Mouse (Mus musculus) myocyte (in vitro differentiated cells): ENCODE data around the gene Cdhr2. TPM values are rescaled to one million over a fixed set of nuclear protein-coding genes. Genes with fewer than 3 reads are reported as not detected.

Source experiments
- H3K27me3 ChIP-seq: one replicate; pipeline ENCODE4 v1.6.1; 2011; ENCODE audit not compliant: control insufficient read depth, insufficient read depth, insufficient read length
- H3K36me3 ChIP-seq: one replicate; pipeline ENCODE4 v1.6.1; 2011; ENCODE audit not compliant: control insufficient read depth, insufficient read depth
- H3K4me2 ChIP-seq: one replicate; pipeline ENCODE4 v1.6.1; 2011; ENCODE audit warnings: low read depth, control low read depth
- H3K4me3 ChIP-seq: one replicate; pipeline ENCODE4 v1.5.1; 2011; ENCODE audit warnings: mild to moderate bottlenecking, control low read depth, moderate library complexity
- H3K79me2 ChIP-seq: one replicate; pipeline ENCODE4 v1.6.1; 2011; ENCODE audit not compliant: control insufficient read depth, insufficient read depth
- H3ac ChIP-seq: one replicate; pipeline ENCODE4 v1.6.1; 2011; ENCODE audit not compliant: control insufficient read depth, insufficient read length
- CEBPB ChIP-seq: IDR thresholded peaks from 2 replicates; pipeline ENCODE4 v1.6.1; 2011; ENCODE audit warnings: mild to moderate bottlenecking, moderate library complexity; ENCODE audit not compliant: poor library complexity, insufficient read depth, severe bottlenecking
- E2F4 ChIP-seq: IDR thresholded peaks from one replicate; pipeline ENCODE4 v1.6.1; 2011; ENCODE audit warnings: mild to moderate bottlenecking, control low read depth, moderate library complexity; ENCODE audit not compliant: insufficient read depth
- MAX ChIP-seq: IDR thresholded peaks from one replicate; pipeline ENCODE4 v1.6.1; 2011; ENCODE audit warnings: low read depth, mild to moderate bottlenecking, control low read depth
- MYOD1 ChIP-seq, 3 experiments: IDR thresholded peaks; one replicate each; pipeline ENCODE4 v1.6.1; 2011; ENCODE audit warnings: control low read depth in 2 of 3, low read depth in 2 of 3, mild to moderate bottlenecking in 2 of 3, moderate library complexity in 1 of 3; ENCODE audit not compliant: insufficient read length in 2 of 3, control insufficient read depth in 1 of 3
- MYOG ChIP-seq, 3 experiments: IDR thresholded peaks; one replicate each; pipeline ENCODE4 v1.6.1; 2011; ENCODE audit warnings: control low read depth in 2 of 3, low read depth in 2 of 3, mild to moderate bottlenecking in 2 of 3; ENCODE audit not compliant: insufficient read length in 2 of 3, control insufficient read depth in 1 of 3, insufficient read depth in 1 of 3
- POLR2A ChIP-seq: IDR thresholded peaks from one replicate; pipeline ENCODE4 v1.6.1; 2011; ENCODE audit warnings: low read depth, mild to moderate bottlenecking, control low read depth, moderate library complexity; ENCODE audit not compliant: insufficient read length
- POLR2AphosphoS2 ChIP-seq: IDR thresholded peaks from one replicate; pipeline ENCODE4 v1.6.1; 2011; ENCODE audit warnings: low read depth, control low read depth; ENCODE audit not compliant: insufficient read length
- REST ChIP-seq: IDR thresholded peaks from one replicate; pipeline ENCODE4 v1.6.1; 2011; ENCODE audit warnings: mild to moderate bottlenecking, control low read depth, moderate library complexity; ENCODE audit not compliant: insufficient read depth, insufficient read length
- SRF ChIP-seq: IDR thresholded peaks from one replicate; pipeline ENCODE4 v1.6.1; 2011; ENCODE audit warnings: low read depth; ENCODE audit not compliant: control insufficient read depth, insufficient read length
- TCF12 ChIP-seq: IDR thresholded peaks from one replicate; pipeline ENCODE4 v1.6.1; 2011; ENCODE audit warnings: mild to moderate bottlenecking, control low read depth; ENCODE audit not compliant: poor library complexity, insufficient read depth, severe bottlenecking
- TCF3 ChIP-seq: IDR thresholded peaks from one replicate; pipeline ENCODE4 v1.6.1; 2011; ENCODE audit warnings: low read depth, control low read depth; ENCODE audit not compliant: insufficient read length
- USF1 ChIP-seq: IDR thresholded peaks from one replicate; pipeline ENCODE4 v1.6.1; 2011; ENCODE audit warnings: low read depth, mild to moderate bottlenecking, control low read depth, moderate library complexity
- polyA plus RNA-seq: library from polyadenylated mRNA; unstranded; fragments of >200 nt; fragmentation: generic; extraction: Trizol; gene quantifications from one replicate; pipeline ENCODE4 v1.2.1, GENCODE M21; 2012; ENCODE audit warnings: missing spikeins

Cdhr2 gene
- polyA plus RNA-seq, 1 experiment = not detected

DNA sequence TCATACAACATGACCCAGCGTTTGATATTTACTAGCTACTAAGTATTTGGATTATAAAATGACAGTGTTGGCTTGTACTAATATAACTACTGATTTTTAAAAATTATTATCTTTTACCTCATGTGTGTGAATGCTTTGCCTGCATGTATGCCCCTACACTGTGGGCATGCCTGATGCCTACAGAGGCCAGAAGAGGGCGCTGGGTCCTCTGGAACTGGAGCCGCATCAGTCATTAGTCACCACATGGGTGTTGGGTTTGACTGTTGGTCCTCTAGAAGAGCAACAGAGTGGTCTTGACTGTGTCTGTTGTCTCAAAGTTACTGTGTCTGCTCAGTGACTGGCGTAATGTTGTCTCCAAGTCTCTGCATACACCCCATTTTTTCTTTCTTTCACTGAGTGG lies 13.1 kb downstream of the Cdhr2 start:
- TF ChIP-seq MYOG (IDR thresholded peaks at IDR 0.05; ENCODE audit: control insufficient read depth in 1 of 3, insufficient read depth in 1 of 3, insufficient read length in 2 of 3, low read depth in 2 of 3) (no peak), SRF (no peak), TCF12 (no peak), REST (no peak), POLR2AphosphoS2 (no peak), POLR2A (no peak), TCF3 (no peak), USF1 (no peak), CEBPB (no peak), MYOD1 (IDR thresholded peaks at IDR 0.05; ENCODE audit: control insufficient read depth in 1 of 3, insufficient read length in 2 of 3, low read depth in 2 of 3) (no peak), E2F4 (no peak)
- H3K4me3 ChIP-seq = no peak overlapping the region
- H3K27me3 ChIP-seq = peaks cover 33% of the 10 kb centered on the region
- H3ac ChIP-seq = no peak overlapping the region
- H3K79me2 ChIP-seq = no peaks in the 10 kb centered on the region
- no peak overlapping the region for H3K4me2 ChIP-seq
- H3K36me3 ChIP-seq = no peaks in the 10 kb centered on the region

DNA sequence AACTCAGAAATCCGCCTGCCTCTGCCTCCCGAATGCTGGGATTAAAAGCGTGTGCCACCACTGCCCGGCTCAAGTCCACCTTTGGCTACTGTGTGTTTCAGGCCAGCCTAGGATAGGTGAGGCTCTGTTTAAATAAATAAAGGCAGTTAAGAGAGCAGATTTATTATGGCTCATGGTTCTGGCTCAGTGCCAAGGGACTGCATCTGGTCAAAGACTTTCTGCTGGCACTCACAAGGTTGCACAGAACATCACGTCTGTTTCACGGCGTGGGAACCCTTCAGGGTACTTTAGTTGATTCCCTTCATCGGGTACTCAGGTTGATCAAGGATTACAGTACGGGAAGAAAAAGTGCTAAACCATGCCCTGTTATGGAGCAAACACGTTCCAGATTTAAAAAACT lies 13.7 kb downstream of the Cdhr2 start:
- H3K4me3 ChIP-seq = no peak overlapping the region
- TF ChIP-seq CEBPB = no peak
- TF ChIP-seq MYOD1 (IDR thresholded peaks at IDR 0.05; ENCODE audit: control insufficient read depth in 1 of 3, insufficient read length in 2 of 3, low read depth in 2 of 3) = no peak
- no peak for TF ChIP-seq TCF12
- TF ChIP-seq TCF3 = no peak
- no peak for TF ChIP-seq MYOG (IDR thresholded peaks at IDR 0.05; ENCODE audit: control insufficient read depth in 1 of 3, insufficient read depth in 1 of 3, insufficient read length in 2 of 3, low read depth in 2 of 3)
- no peak for TF ChIP-seq MAX
- no peak for TF ChIP-seq E2F4
- TF ChIP-seq SRF = no peak
- no peak for TF ChIP-seq USF1
- no peak for TF ChIP-seq POLR2A
- no peak for TF ChIP-seq REST
- no peak for TF ChIP-seq POLR2AphosphoS2
- peaks cover 38% of the 10 kb centered on the region for H3K27me3 ChIP-seq
- H3K4me2 ChIP-seq = no peak overlapping the region
- H3K79me2 ChIP-seq = no peaks in the 10 kb centered on the region
- no peak overlapping the region for H3ac ChIP-seq
- no peaks in the 10 kb centered on the region for H3K36me3 ChIP-seq

DNA sequence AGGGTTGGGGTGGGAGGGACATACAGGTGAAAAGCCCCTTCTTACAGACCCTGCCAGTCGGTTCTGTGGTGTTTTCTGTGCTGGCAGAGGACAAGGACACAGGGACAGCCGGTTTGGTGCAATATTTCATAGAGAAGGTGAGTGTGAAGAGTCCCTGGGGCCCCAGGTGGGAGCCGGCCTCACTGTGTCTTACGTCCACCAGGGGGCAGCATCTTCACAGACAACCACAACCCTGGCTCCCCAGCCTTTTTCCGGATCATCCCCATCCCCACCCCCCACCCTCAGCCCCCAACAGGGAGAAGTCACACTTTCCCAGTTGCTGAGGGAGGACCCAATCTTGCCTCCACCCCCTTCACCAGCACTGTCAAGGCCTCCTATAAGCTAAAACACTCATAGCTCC lies 15.7 kb downstream of the Cdhr2 start:
- no peak overlapping the region for H3ac ChIP-seq
- H3K4me2 ChIP-seq = no peak overlapping the region
- no peak overlapping the region for H3K4me3 ChIP-seq
- no peaks in the 10 kb centered on the region for H3K79me2 ChIP-seq
- no peaks in the 10 kb centered on the region for H3K36me3 ChIP-seq
- TF ChIP-seq SRF (no peak), MYOD1 (IDR thresholded peaks at IDR 0.05; ENCODE audit: control insufficient read depth in 1 of 3, insufficient read length in 2 of 3, low read depth in 2 of 3) (no peak), TCF3 (no peak), REST (no peak), POLR2AphosphoS2 (no peak), MAX (no peak), USF1 (no peak), TCF12 (no peak)
- H3K27me3 ChIP-seq = peaks cover 43% of the 10 kb centered on the region

DNA sequence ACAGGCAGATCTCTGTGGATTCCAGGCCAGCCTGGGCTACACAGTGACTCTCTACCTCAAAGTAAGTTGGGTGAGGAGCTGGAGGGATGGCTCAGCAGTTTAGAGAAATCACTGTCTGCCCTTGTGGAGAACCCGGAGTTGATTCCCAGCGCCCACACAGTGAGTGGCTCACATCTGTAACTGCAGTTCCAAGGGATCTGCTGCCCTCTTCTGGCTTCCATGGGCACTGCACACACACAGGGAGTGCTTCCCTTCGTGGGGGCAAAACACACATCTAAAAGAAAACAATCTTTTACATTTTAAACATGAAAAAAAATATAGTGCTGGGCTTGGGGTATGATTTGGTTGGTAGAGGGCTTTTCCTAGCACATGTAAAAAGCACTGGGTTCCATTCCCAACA lies 21.9 kb downstream of the Cdhr2 start:
- H3K4me2 ChIP-seq = no peak overlapping the region
- H3K4me3 ChIP-seq = no peak overlapping the region

DNA sequence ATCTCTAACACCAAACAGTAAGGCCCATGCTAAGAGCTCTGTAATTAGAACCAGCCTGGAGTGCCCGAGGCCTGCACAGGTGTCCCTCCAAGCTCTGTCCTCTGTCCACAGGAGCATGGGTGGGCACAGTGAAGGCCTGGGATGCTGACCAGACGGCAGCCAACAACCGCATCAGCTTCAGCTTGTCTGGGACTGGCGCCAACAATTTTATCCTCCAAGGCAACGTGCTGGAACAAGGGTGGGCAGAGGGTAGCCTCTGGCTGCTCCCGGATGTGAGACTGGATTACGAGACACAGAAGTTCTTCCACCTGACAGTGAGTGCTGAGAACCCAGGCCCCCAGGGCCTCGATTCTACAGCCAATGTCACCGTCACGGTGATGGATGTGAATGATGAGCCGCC lies 24.9 kb downstream of the Cdhr2 start:
- Histone ChIP-seq H3K4me2 (no peak overlapping the region), H3K36me3 (no peaks in the 10 kb centered on the region), H3ac (no peak overlapping the region), H3K27me3 (peaks cover 24% of the 10 kb centered on the region), H3K79me2 (no peaks in the 10 kb centered on the region), H3K4me3 (no peak overlapping the region)
- TF ChIP-seq POLR2AphosphoS2 (no peak), TCF12 (no peak), SRF (no peak), MYOG (IDR thresholded peaks at IDR 0.05; ENCODE audit: control insufficient read depth in 1 of 3, insufficient read depth in 1 of 3, insufficient read length in 2 of 3, low read depth in 2 of 3) (no peak), MAX (no peak), CEBPB (no peak), USF1 (no peak), MYOD1 (IDR thresholded peaks at IDR 0.05; ENCODE audit: control insufficient read depth in 1 of 3, insufficient read length in 2 of 3, low read depth in 2 of 3) (no peak), E2F4 (no peak), TCF3 (no peak), REST (no peak), POLR2A (no peak)

More for the DNA sequence above, 21.9 kb downstream of the Cdhr2 start:
- no peaks in the 10 kb centered on the region for H3K79me2 ChIP-seq
- peaks cover 41% of the 10 kb centered on the region for H3K27me3 ChIP-seq
- H3ac ChIP-seq = no peak overlapping the region
- TF ChIP-seq TCF3 (no peak), E2F4 (no peak), POLR2AphosphoS2 (no peak), USF1 (no peak), MAX (no peak), POLR2A (no peak), CEBPB (no peak), MYOD1 (IDR thresholded peaks at IDR 0.05; ENCODE audit: control insufficient read depth in 1 of 3, insufficient read length in 2 of 3, low read depth in 2 of 3) (no peak), MYOG (IDR thresholded peaks at IDR 0.05; ENCODE audit: control insufficient read depth in 1 of 3, insufficient read depth in 1 of 3, insufficient read length in 2 of 3, low read depth in 2 of 3) (no peak), REST (no peak), TCF12 (no peak), SRF (no peak)
- H3K36me3 ChIP-seq = no peaks in the 10 kb centered on the region
